Mouse (Mus musculus) hindbrain, embryonic 15.5 days (tissue): ENCODE measurements around the gene Prl2a1. TPM values are rescaled to one million over a fixed set of nuclear protein-coding genes. Genes with fewer than 3 reads are reported as not detected.
"Not testable (repeated sequence)": the region's sequence is repeated elsewhere in the genome, so short reads cannot be mapped to it uniquely, and the experiment has no call there.

ENCODE experiments used
- ATAC-seq: fragments of 200-750 bp; cut with Nextera tagmentation; 2 replicates; pipeline ENCODE4 v1.8.0; 2017; ENCODE audit warnings: low read depth, moderate number of reproducible peaks, moderate TSS enrichment; ENCODE audit not compliant: low FRiP score
- H3K27ac ChIP-seq: fragments of 300-500 bp; sonication (generic); replicated peaks from 2 replicates; pipeline ENCODE4 v1.5.1; 2015; ENCODE audit warnings: mild to moderate bottlenecking, inconsistent platforms
- H3K27me3 ChIP-seq: fragments of 300-500 bp; sonication (generic); 2 replicates; pipeline ENCODE4 v1.6.1; 2015; ENCODE audit warnings: control low read depth, inconsistent platforms
- H3K36me3 ChIP-seq: fragments of 300-500 bp; sonication (generic); 2 replicates; pipeline ENCODE4 v1.6.1; 2015; ENCODE audit warnings: control low read depth, inconsistent platforms
- H3K4me1 ChIP-seq: fragments of 300-500 bp; sonication (generic); replicated peaks from 2 replicates; pipeline ENCODE4 v1.6.1; 2015; ENCODE audit warnings: control low read depth, inconsistent platforms
- H3K4me2 ChIP-seq: fragments of 300-500 bp; sonication (generic); 2 replicates; pipeline ENCODE4 v1.6.1; 2015; ENCODE audit warnings: moderate library complexity, mild to moderate bottlenecking, inconsistent platforms
- H3K4me3 ChIP-seq: fragments of 300-500 bp; sonication (generic); 2 replicates; pipeline ENCODE4 v1.5.1; 2015; ENCODE audit warnings: mild to moderate bottlenecking, inconsistent platforms
- H3K9ac ChIP-seq: fragments of 300-500 bp; sonication (generic); 2 replicates; pipeline ENCODE4 v1.6.1; 2015; ENCODE audit warnings: inconsistent platforms
- H3K9me3 ChIP-seq: fragments of 300-500 bp; sonication (generic); 2 replicates; pipeline ENCODE4 v1.6.1; 2016; ENCODE audit warnings: control low read depth, inconsistent platforms
- WGBS: fragments of 180-500 bp; shearing (Covaris S2); methylation state at CpG from one replicate; pipeline ENCODE4 v1.1.7; 2015; 5-methylcytosine and 5-hydroxymethylcytosine counted together
- polyA plus RNA-seq: library from polyadenylated mRNA; unstranded; fragments of >200 nt; fragmentation: Nextera tagmentation; extraction: Ambion mirVana; gene quantifications from 2 replicates; pipeline ENCODE4 v1.2.1, GENCODE M21; 2015

The Prl2a1 gene
- not detected in 2 replicates for polyA plus RNA-seq

GRCm38 (mm10) chr13:27801354-27801753, at the start of gene Prl2a1:
Prl2a1 (plus strand) TSS chr13:27801654.
- 74% methylated on average over 1 of the region's 1 CpGs for WGBS
- no peak within 1 kb of the TSS for H3K9ac ChIP-seq
- no peaks in the 10 kb centered on the region for H3K4me1 ChIP-seq
- ATAC-seq: no peak
- no peak within 1 kb of the TSS for H3K4me3 ChIP-seq
- H3K27ac ChIP-seq: no peak within 1 kb of the TSS
- no peaks in the 10 kb centered on the region for H3K27me3 ChIP-seq
- no peak within 1 kb of the TSS for H3K4me2 ChIP-seq
- no peaks in the 10 kb centered on the region for H3K36me3 ChIP-seq
- no peaks in the 10 kb centered on the region for H3K9me3 ChIP-seq

GRCm38 (mm10) chr13:27780704-27781103, 20.8 kb upstream of the Prl2a1 start, which contains the start of gene Prl7c1:
Prl7c1 (minus strand) TSS chr13:27780804.
- 78% methylated on average over 3 of the region's 3 CpGs for WGBS
- H3K27ac ChIP-seq, H3K4me1 ChIP-seq, H3K9ac ChIP-seq, H3K9me3 ChIP-seq, ATAC-seq, H3K4me3 ChIP-seq, H3K36me3 ChIP-seq, H3K27me3 ChIP-seq, H3K4me2 ChIP-seq: not testable (repeated sequence)

GRCm38 (mm10) chr13:27799303-27799702, 2.2 kb upstream of the Prl2a1 start:
- ATAC-seq: no peak
- Histone ChIP-seq H3K4me3 (no peak overlapping the region), H3K36me3 (no peaks in the 10 kb centered on the region), H3K4me1 (no peaks in the 10 kb centered on the region), H3K27ac (no peak overlapping the region), H3K4me2 (no peak overlapping the region), H3K9ac (no peak overlapping the region), H3K27me3 (no peaks in the 10 kb centered on the region), H3K9me3 (no peaks in the 10 kb centered on the region)
- whole genome bisulfite sequencing: 87% methylated on average over 4 of the region's 4 CpGs

- WGBS: 91% methylated on average over 1 of the region's 1 CpGs
- Histone ChIP-seq H3K36me3 (no peaks in the 10 kb centered on the region), H3K27me3 (no peaks in the 10 kb centered on the region), H3K4me2 (no peak overlapping the region), H3K4me3 (no peak overlapping the region), H3K9ac (no peak overlapping the region), H3K4me1 (no peaks in the 10 kb centered on the region), H3K27ac (no peak overlapping the region), H3K9me3 (no peaks in the 10 kb centered on the region)
- no peak for ATAC-seq
These were observed 1.3 kb downstream of the Prl2a1 start for GRCm38 (mm10) chr13:27802765-27803164.

- no peaks in the 10 kb centered on the region for H3K27me3 ChIP-seq
- H3K36me3 ChIP-seq: no peaks in the 10 kb centered on the region
- WGBS: 95% methylated on average over 3 of the region's 3 CpGs
- no peak within 1 kb of the TSS for H3K27ac ChIP-seq
- H3K9ac ChIP-seq: no peak within 1 kb of the TSS
- H3K4me3 ChIP-seq: no peak within 1 kb of the TSS
- no peak for ATAC-seq
- no peaks in the 10 kb centered on the region for H3K4me1 ChIP-seq
- no peak within 1 kb of the TSS for H3K4me2 ChIP-seq
- H3K9me3 ChIP-seq: no peaks in the 10 kb centered on the region
These were observed 47.6 kb downstream of the Prl2a1 start, which contains the start of gene Prl2c1 for GRCm38 (mm10) chr13:27849042-27849441. Prl2c1 (plus strand) TSS chr13:27849342.

Other genes starting within 250 kb of the Prl2a1 start
- gene Prl8a9, start 237.0 kb upstream of the Prl2a1 start, polyA plus RNA-seq: not detected in 2 replicates
- not detected in 2 replicates for gene Prl8a1, start 219.5 kb upstream of the Prl2a1 start, polyA plus RNA-seq
- gene Prl7b1, start 191.1 kb upstream of the Prl2a1 start, polyA plus RNA-seq: not detected in 2 replicates
- not detected in 2 replicates for gene Prl7a1, start 159.2 kb upstream of the Prl2a1 start, polyA plus RNA-seq
- not detected in 2 replicates for gene Prl7a2, start 133.6 kb upstream of the Prl2a1 start, polyA plus RNA-seq
- gene Prl7d1, start 84.9 kb upstream of the Prl2a1 start, polyA plus RNA-seq: not detected in 2 replicates
- gene Prl7c1, start 20.9 kb upstream of the Prl2a1 start, polyA plus RNA-seq: not detected in 2 replicates
- gene Prl2c1, start 47.7 kb downstream of the Prl2a1 start, polyA plus RNA-seq: not detected in 2 replicates
- gene Prl4a1, start 214.6 kb downstream of the Prl2a1 start, polyA plus RNA-seq: not detected in 2 replicates